Mouse (Mus musculus): ENCODE measurements around the gene Gmpr2.

The Gmpr2 gene

GRCm38 (mm10) chr14:55726261-55726660, 54.5 kb downstream of the Gmpr2 start:
- no peak for DNase-seq (ENCODE audit: low spot score)

- DNase-seq (ENCODE audit: low spot score) = no peak
Observed at GRCm38 (mm10) chr14:55727889-55728685, 56.3 kb downstream of the Gmpr2 start.

Measured in testis, postnatal 10 days (tissue).